Mouse (Mus musculus) hindbrain, embryonic 13.5 days (tissue): ENCODE results near the gene Gm42420. TPM values are rescaled to one million over a fixed set of nuclear protein-coding genes. Genes with fewer than 3 reads are reported as not detected.

Experiments
- ATAC-seq: fragments of 200-750 bp; cut with Nextera tagmentation; 2 replicates; pipeline ENCODE4 v1.8.0; 2017; ENCODE audit warnings: moderate TSS enrichment; ENCODE audit not compliant: low FRiP score
- H3K27ac ChIP-seq: fragments of 300-500 bp; sonication (generic); 2 replicates; pipeline ENCODE4 v1.5.1; 2015; ENCODE audit warnings: inconsistent platforms, mild to moderate bottlenecking, moderate library complexity
- H3K27me3 ChIP-seq: fragments of 300-500 bp; sonication (generic); 2 replicates; pipeline ENCODE4 v1.6.1; 2015; ENCODE audit warnings: mild to moderate bottlenecking, inconsistent platforms
- H3K36me3 ChIP-seq: fragments of 300-500 bp; sonication (generic); 2 replicates; pipeline ENCODE4 v1.6.1; 2015; ENCODE audit warnings: mild to moderate bottlenecking, inconsistent platforms
- H3K4me1 ChIP-seq: fragments of 300-500 bp; sonication (generic); replicated peaks from 2 replicates; pipeline ENCODE4 v1.6.1; 2015; ENCODE audit warnings: inconsistent platforms
- H3K4me2 ChIP-seq: fragments of 300-500 bp; sonication (generic); 2 replicates; pipeline ENCODE4 v1.6.1; 2015; ENCODE audit warnings: inconsistent platforms, mild to moderate bottlenecking, moderate library complexity
- H3K4me3 ChIP-seq: fragments of 300-500 bp; sonication (generic); 2 replicates; pipeline ENCODE4 v1.5.1; 2015; ENCODE audit warnings: mild to moderate bottlenecking, inconsistent platforms
- H3K9ac ChIP-seq: fragments of 300-500 bp; sonication (generic); 2 replicates; pipeline ENCODE4 v1.6.1; 2015; ENCODE audit warnings: mild to moderate bottlenecking, inconsistent platforms
- H3K9me3 ChIP-seq: fragments of 300-500 bp; sonication (generic); 2 replicates; pipeline ENCODE4 v1.6.1; 2016; ENCODE audit warnings: inconsistent platforms
- WGBS: fragments of 180-500 bp; shearing (Covaris S2); methylation state at CpG from one replicate; pipeline ENCODE4 v1.1.7; 2015; 5-methylcytosine and 5-hydroxymethylcytosine counted together
- polyA plus RNA-seq: library from polyadenylated mRNA; unstranded; fragments of >200 nt; fragmentation: Nextera tagmentation; extraction: Ambion mirVana; gene quantifications from 2 replicates; pipeline ENCODE4 v1.2.1, GENCODE M21; 2015

The Gm42420 gene
- polyA plus RNA-seq, 1 experiment from 2014 or later = not detected

GRCm38 (mm10) chr6:39579552-39579951, 6.0 kb upstream of the Gm42420 start:
- no peaks in the 10 kb centered on the region for H3K9me3 ChIP-seq
- no peak overlapping the region for H3K9ac ChIP-seq
- peaks cover 6% of the 10 kb centered on the region for H3K4me1 ChIP-seq
- 93% methylated on average over 7 of the region's 7 CpGs for WGBS
- H3K4me3 ChIP-seq = no peak overlapping the region
- H3K27ac ChIP-seq = no peak overlapping the region
- H3K36me3 ChIP-seq = peaks cover 77% of the 10 kb centered on the region
- ATAC-seq = no peak
- H3K27me3 ChIP-seq = no peaks in the 10 kb centered on the region
- H3K4me2 ChIP-seq = no peak overlapping the region

- 68% methylated on average over 2 of the region's 2 CpGs for WGBS
- no peak overlapping the region for H3K27ac ChIP-seq
- no peak for ATAC-seq
- H3K9me3 ChIP-seq = no peaks in the 10 kb centered on the region
- no peak overlapping the region for H3K9ac ChIP-seq
- H3K4me1 ChIP-seq = no peaks in the 10 kb centered on the region
- peaks cover 87% of the 10 kb centered on the region for H3K36me3 ChIP-seq
- H3K27me3 ChIP-seq = no peaks in the 10 kb centered on the region
- no peak overlapping the region for H3K4me3 ChIP-seq
- H3K4me2 ChIP-seq = no peak overlapping the region
Measured at GRCm38 (mm10) chr6:39580558-39580957, 5.0 kb upstream of the Gm42420 start.

GRCm38 (mm10) chr6:39581087-39581784, 4.3 kb upstream of the Gm42420 start:
- Histone ChIP-seq H3K9me3 (no peaks in the 10 kb centered on the region), H3K27ac (no peak overlapping the region), H3K36me3 (peaks cover 94% of the 10 kb centered on the region), H3K4me2 (no peak overlapping the region), H3K9ac (no peak overlapping the region), H3K27me3 (no peaks in the 10 kb centered on the region), H3K4me1 (no peaks in the 10 kb centered on the region), H3K4me3 (no peak overlapping the region)
- 83% methylated on average over 7 of the region's 7 CpGs for whole genome bisulfite sequencing
- ATAC-seq = no peak

- no peak overlapping the region for H3K27ac ChIP-seq
- no peak overlapping the region for H3K4me2 ChIP-seq
- peaks cover 21% of the 10 kb centered on the region for H3K4me1 ChIP-seq
- peaks cover 38% of the 10 kb centered on the region for H3K36me3 ChIP-seq
- H3K27me3 ChIP-seq = no peaks in the 10 kb centered on the region
- ATAC-seq = no peak
- WGBS = 95% methylated on average over 4 of the region's 4 CpGs
- H3K9me3 ChIP-seq = no peaks in the 10 kb centered on the region
- no peak overlapping the region for H3K4me3 ChIP-seq
- H3K9ac ChIP-seq = no peak overlapping the region
Measured at GRCm38 (mm10) chr6:39591481-39591880, 5.9 kb downstream of the Gm42420 start.

- Histone ChIP-seq H3K27me3 (no peaks in the 10 kb centered on the region), H3K4me1 (peaks cover 21% of the 10 kb centered on the region), H3K4me3 (peak within 1 kb of the TSS; percentile 70), H3K36me3 (peaks cover 35% of the 10 kb centered on the region), H3K27ac (peak within 1 kb of the TSS; percentile 97), H3K9ac (peak within 1 kb of the TSS; percentile 91), H3K4me2 (peak within 1 kb of the TSS; percentile 66), H3K9me3 (no peaks in the 10 kb centered on the region)
- WGBS = under 1% methylated on average over 56 of the region's 56 CpGs
- ATAC-seq = peak; percentile 98
Measured at GRCm38 (mm10) chr6:39592401-39593214, 7.1 kb downstream of the Gm42420 start, which contains the start of gene Ndufb2. Gene Ndufb2 (plus strand): TSS chr6:39592574.

- Histone ChIP-seq H3K9me3 (no peaks in the 10 kb centered on the region), H3K4me3 (no peak overlapping the region), H3K27ac (no peak overlapping the region), H3K36me3 (peaks cover 60% of the 10 kb centered on the region), H3K4me2 (no peak overlapping the region), H3K27me3 (no peaks in the 10 kb centered on the region), H3K9ac (no peak overlapping the region), H3K4me1 (no peaks in the 10 kb centered on the region)
- 94% methylated on average over 3 of the region's 3 CpGs for WGBS
- ATAC-seq = no peak
Measured at GRCm38 (mm10) chr6:39600851-39601250, 15.3 kb downstream of the Gm42420 start.

- no peak overlapping the region for H3K9ac ChIP-seq
- no peak for ATAC-seq
- WGBS = 92% methylated on average over 3 of the region's 3 CpGs
- H3K27me3 ChIP-seq = no peaks in the 10 kb centered on the region
- H3K4me2 ChIP-seq = no peak overlapping the region
- no peak overlapping the region for H3K27ac ChIP-seq
- H3K36me3 ChIP-seq = peaks cover 59% of the 10 kb centered on the region
- no peaks in the 10 kb centered on the region for H3K9me3 ChIP-seq
- H3K4me3 ChIP-seq = no peak overlapping the region
- no peaks in the 10 kb centered on the region for H3K4me1 ChIP-seq
Measured at GRCm38 (mm10) chr6:39601828-39602227, 16.3 kb downstream of the Gm42420 start.

GRCm38 (mm10) chr6:39604565-39604964, 19.0 kb downstream of the Gm42420 start:
- H3K9ac ChIP-seq = no peak overlapping the region
- no peaks in the 10 kb centered on the region for H3K27me3 ChIP-seq
- H3K27ac ChIP-seq = no peak overlapping the region
- no peaks in the 10 kb centered on the region for H3K4me1 ChIP-seq
- ATAC-seq = no peak
- WGBS = 77% methylated on average over 5 of the region's 5 CpGs
- H3K4me3 ChIP-seq = no peak overlapping the region
- no peak overlapping the region for H3K4me2 ChIP-seq
- H3K36me3 ChIP-seq = peaks cover 41% of the 10 kb centered on the region
- H3K9me3 ChIP-seq = no peaks in the 10 kb centered on the region

GRCm38 (mm10) chr6:39606056-39606455, 20.5 kb downstream of the Gm42420 start:
- no peak overlapping the region for H3K4me3 ChIP-seq
- H3K36me3 ChIP-seq = peaks cover 31% of the 10 kb centered on the region
- H3K27ac ChIP-seq = no peak overlapping the region
- H3K4me2 ChIP-seq = no peak overlapping the region
- ATAC-seq = no peak
- no peaks in the 10 kb centered on the region for H3K4me1 ChIP-seq
- H3K9ac ChIP-seq = no peak overlapping the region
- no peaks in the 10 kb centered on the region for H3K9me3 ChIP-seq
- H3K27me3 ChIP-seq = no peaks in the 10 kb centered on the region
- 92% methylated on average over 6 of the region's 6 CpGs for WGBS

GRCm38 (mm10) chr6:39606862-39607261, 21.3 kb downstream of the Gm42420 start:
- H3K27ac ChIP-seq = no peak overlapping the region

GRCm38 (mm10) chr6:39607365-39607764, 21.8 kb downstream of the Gm42420 start:
- Histone ChIP-seq H3K4me2 (no peak overlapping the region), H3K27me3 (no peaks in the 10 kb centered on the region), H3K4me1 (no peaks in the 10 kb centered on the region), H3K36me3 (peaks cover 29% of the 10 kb centered on the region), H3K4me3 (no peak overlapping the region), H3K9me3 (no peaks in the 10 kb centered on the region), H3K27ac (no peak overlapping the region; the same call in 1 of the 2 replicates), H3K9ac (no peak overlapping the region)
- no peak for ATAC-seq
- WGBS = 77% methylated on average over 5 of the region's 5 CpGs

More at GRCm38 (mm10) chr6:39606862-39607261, 21.3 kb downstream of the Gm42420 start:
- H3K9me3 ChIP-seq = no peaks in the 10 kb centered on the region
- H3K36me3 ChIP-seq = peaks cover 29% of the 10 kb centered on the region
- no peaks in the 10 kb centered on the region for H3K27me3 ChIP-seq
- no peaks in the 10 kb centered on the region for H3K4me1 ChIP-seq
- H3K4me2 ChIP-seq = no peak overlapping the region
- no peak overlapping the region for H3K9ac ChIP-seq
- no peak for ATAC-seq
- WGBS = 81% methylated on average over 3 of the region's 3 CpGs
- H3K4me3 ChIP-seq = no peak overlapping the region

GRCm38 (mm10) chr6:39610207-39610606, 24.7 kb downstream of the Gm42420 start:
- Histone ChIP-seq H3K4me2 (no peak overlapping the region), H3K36me3 (peaks cover 36% of the 10 kb centered on the region), H3K9me3 (no peaks in the 10 kb centered on the region), H3K27me3 (no peaks in the 10 kb centered on the region), H3K4me3 (no peak overlapping the region), H3K9ac (no peak overlapping the region), H3K4me1 (no peaks in the 10 kb centered on the region), H3K27ac (no peak overlapping the region)
- WGBS = 76% methylated on average over 2 of the region's 2 CpGs
- no peak for ATAC-seq
